Mouse (Mus musculus) right cerebral cortex, adult 18-20 months (tissue): Measurements from ENCODE around the gene Zmym1.
A peak's percentile ranks its signal among the peaks of the same experiment; 100 is the strongest.
"Not testable (repeated sequence)": the region's sequence is repeated elsewhere in the genome, so short reads cannot be mapped to it uniquely, and the experiment has no call there.

ENCODE experiments used
- DNase-seq: peaks from one replicate; pipeline ENCODE4 v3.0.0; 2022; ENCODE audit warnings: mixed read lengths

The Zmym1 gene

DNA sequence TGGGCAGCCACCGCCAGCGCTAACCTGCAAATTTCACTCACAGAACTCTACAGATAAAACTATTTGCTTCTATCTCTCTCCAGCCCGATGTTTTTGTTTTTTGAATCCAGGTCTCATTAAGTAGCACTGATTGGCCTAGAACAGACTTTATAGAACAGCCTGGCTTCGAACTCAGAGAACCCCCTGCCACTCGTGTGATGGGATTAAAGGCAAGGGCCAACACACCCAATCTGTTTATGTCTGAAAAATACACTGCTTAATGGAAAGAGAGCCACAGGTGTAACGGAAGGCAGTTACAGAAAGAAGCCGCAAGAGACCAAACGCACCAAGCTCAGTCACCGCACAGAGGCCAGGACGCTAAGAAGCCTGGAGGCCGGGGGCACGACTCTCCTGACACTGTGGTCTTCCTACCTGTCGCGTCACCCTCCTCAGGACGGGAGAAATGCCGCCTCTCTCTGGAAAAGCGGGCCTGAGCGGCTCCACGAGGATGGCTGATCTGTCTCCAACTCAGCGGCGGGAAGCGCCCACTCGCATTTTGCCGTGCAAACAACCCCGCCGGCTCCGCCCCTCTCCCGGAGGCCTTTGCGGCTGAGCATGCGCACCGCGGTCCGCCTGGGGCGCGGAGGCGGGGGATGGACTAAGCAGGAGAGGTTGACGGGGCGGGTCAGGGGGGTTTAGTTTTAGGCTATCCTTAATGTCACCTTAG, at the start of gene Zmym1:
Gene Zmym1, minus strand, starts transcription at position 568 of the 706 bp plus-strand sequence.
- DNase-seq, result peak; percentile 90

DNA sequence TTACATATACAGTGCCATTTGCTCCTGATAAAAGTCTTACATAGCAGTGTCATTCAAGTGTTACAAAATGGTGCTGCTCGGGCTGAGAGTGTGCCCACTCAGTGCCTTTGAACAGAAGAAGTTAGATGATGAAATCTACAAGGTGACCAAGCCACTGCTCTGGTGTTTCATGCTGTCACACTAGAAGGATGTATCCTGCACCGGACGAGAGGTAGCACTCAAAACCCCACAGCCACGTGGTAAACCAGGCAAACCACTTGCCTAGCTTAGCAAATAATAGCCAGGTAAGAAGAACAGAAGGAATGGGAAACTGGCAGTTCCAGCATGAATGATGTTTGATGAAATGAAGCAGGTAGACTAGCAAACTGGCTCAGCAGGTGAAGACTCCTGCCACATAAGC, 49.6 kb upstream of the Zmym1 start:
- no peak for DNase-seq

DNA sequence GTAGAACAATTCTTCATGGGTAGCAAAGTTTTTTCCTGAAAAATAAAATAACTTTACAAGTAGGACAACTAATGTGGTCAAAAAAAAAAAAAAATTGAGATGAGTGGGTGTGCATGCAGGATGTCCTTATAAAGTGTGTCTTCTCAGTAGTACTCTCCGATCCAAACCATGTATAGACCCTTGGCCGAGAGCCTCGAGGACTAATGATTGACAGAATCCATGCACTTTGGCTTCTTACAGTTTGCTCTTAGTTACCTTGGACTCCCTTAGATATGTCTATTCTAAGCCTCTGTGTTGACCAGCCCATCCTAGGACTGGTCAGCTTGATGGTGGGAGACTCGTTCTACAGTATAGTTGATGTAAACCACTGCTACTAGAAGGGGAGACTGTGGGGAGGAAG, 46.6 kb upstream of the Zmym1 start:
- DNase-seq, result no peak

DNA sequence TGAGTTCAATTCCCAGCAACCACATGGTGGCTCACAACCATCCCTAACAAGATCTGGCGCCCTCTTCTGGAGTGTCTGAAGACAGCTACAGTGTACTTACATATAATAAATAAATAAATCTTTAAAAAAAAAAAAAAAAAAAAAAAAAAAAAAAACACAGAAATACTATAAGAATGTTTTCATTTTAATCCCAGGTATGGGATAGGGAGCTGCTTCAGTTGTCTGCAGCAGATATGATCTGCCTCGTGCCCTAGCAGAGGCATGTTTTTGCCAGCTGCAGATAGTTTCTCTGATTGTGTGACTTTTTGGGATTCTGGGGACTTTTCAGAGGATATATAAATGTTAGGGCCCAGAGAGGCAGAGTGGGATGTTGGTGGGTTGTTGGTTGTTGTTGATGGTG, 38.6 kb upstream of the Zmym1 start:
- DNase-seq, result not testable (repeated sequence)

DNA sequence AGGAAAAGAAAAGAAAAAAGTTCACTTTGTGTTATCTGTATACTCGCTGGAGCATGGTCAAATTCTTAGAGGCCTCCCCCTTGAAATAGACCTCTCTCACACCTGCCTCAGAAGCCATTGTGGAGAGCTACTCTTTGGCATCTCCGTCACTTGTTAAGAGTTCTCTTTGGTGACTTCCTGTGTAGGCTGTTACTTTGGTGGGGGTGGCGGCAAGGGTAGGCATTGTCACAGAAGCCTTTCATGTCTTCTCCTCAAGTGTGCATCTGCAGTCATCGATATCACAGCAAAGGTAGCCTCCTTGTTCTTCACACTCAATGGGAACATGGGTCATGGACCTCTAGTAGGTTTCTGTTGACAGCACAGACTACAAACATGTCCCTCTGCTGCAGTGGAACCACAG, 34.1 kb upstream of the Zmym1 start:
- DNase-seq, result no peak

DNA sequence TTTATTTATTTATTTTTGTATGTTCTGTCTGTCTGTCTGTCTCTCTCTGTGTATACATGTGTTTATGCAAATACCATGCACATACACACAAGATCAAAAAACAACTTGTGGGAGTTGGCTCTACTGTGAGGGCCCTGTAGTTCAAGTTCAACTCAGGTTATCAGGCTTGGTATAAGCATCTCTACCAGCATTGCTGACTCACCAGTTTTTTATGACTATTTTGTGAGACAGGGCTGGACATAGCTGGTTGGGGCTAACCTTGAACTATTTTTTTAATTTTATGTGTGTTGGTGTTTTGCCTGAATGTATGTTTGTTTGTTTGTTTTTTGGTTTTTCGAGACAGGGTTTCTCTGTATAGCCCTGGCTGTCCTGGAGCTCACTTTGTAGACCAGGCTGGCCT, 30.2 kb upstream of the Zmym1 start:
- DNase-seq, result no peak

DNA sequence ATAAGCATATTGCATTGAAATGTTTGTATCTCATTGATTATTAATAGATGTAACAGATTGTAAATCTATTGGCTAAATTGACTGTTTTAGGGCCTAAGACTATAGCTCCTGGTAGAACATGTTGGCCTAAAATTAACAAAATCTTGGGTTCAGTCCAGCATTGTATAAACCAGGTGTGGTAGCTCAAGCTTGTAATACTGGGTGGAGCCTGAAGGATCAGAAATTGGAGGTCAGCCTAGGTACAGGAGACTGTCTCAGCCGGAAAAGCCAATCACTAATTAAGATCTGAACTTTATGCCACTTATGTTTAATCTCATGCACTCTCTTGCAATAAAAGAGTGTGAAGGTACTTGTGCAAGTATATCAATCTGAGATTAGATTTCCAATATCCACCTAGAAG, 24.8 kb upstream of the Zmym1 start:
- DNase-seq, result no peak

DNA sequence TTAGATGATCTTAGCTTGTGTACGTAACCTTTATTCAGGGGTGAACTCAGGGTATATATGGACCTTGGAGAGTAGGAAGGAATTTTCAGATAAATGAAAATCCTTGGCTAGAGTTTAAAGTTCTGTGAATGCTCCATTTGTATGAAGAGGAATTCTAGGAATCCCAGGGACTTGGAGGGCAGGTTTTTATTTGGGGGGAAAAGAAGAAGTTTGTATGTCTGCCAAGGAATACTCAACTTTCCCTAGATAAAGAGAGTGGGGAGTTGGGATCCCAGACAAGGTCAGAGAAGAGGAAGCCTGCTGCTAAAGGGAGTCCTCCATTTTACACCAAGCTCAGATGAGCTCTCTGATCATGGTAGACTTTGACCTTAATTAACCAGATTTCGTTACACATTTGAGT, 22.2 kb upstream of the Zmym1 start:
- DNase-seq, result no peak

DNA sequence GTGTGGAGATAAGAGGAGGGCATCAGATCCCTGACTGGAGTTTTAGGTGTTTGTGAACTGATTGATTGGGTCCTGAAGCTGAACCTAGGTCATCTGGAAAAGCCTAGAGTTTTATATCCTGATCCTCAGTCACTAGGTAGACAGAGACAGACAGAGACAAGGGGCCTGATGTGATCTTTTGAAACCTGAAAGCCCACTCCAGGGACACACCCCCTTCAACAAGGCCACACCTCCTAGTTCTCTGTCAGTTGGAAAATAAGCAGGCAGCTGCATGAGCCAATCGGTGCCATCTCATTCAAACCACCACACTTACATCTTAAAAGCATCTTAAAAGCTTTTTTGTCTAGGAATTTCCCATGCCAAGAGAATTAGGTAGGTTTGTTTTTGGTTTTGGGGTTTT, 19.9 kb upstream of the Zmym1 start:
- no peak for DNase-seq

DNA sequence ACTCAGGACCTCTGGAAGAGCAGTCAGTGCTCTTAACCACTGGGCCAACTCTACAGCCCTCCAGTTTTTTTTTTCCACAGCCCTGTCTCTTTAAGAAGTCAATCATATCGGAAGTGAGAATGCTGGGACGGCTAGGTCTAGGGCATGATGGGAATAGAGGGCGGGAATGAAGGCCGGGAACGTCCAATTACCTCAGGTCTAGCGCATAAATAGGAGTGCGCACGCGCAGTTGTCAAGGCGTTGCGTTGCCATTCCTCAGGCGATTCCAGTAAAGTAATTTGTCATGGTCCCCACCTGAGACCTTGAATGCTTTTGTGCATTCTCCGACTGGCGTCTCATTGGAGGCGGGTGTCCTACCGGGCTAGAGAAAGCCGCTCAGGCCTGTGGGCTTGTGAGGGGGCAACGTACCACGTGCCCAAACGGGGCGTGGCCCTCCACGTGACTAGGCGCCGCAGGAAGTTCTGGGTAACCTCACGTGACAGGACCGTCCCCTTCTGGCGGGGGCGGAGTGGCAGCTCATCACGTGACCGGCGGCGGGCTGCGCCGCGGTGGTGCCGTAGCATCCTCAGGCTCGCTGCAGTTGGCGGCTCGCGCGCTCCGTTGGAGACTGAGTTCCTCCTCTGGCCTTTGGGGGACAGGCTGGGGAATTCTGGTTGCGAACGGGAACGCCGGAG, 16.1 kb upstream of the Zmym1 start, which contains the start of gene Zmym6:
Gene Zmym6, plus strand, starts transcription at position 509 of the 674 bp plus-strand sequence.
- peak; percentile 95 for DNase-seq

DNA sequence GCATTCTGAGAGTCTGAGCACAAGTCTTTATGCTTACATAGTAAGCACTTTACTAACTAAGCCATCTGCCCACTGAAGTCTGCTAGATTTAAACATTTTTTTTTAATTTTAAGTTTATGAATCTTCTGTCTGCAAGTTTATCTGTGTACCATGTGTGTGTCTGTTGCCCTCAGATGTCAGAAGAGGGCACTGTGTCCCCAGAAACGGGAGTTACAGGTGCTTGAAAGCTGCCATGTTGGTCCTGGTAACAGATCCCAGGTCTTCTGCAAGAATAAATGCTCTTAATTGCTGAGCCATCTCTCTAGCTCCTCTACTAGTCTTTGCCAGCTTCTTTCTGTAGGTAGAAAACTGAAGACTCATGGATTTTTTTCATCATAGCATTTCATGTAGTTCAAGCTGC, 14.0 kb upstream of the Zmym1 start:
- DNase-seq, result no peak

DNA sequence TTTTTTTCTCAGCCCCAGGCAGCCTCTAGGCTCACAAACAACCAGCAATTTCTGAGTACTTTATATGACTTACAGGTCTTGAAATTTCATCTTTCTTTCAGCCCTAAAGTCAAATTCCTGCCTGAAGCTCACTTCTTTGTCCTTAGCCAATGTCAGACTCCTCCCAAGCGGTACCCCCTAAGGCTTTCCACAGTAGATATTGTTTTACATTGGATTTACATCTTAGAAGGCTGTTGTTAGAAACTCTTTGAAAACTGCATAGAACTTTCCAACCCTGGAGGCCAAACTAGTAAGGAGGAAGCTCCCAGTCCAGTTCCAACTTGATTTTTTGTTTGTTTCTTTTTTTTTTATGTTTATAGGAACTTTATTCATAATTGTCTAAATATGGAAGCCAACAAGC, 3.1 kb upstream of the Zmym1 start:
- no peak for DNase-seq

DNA sequence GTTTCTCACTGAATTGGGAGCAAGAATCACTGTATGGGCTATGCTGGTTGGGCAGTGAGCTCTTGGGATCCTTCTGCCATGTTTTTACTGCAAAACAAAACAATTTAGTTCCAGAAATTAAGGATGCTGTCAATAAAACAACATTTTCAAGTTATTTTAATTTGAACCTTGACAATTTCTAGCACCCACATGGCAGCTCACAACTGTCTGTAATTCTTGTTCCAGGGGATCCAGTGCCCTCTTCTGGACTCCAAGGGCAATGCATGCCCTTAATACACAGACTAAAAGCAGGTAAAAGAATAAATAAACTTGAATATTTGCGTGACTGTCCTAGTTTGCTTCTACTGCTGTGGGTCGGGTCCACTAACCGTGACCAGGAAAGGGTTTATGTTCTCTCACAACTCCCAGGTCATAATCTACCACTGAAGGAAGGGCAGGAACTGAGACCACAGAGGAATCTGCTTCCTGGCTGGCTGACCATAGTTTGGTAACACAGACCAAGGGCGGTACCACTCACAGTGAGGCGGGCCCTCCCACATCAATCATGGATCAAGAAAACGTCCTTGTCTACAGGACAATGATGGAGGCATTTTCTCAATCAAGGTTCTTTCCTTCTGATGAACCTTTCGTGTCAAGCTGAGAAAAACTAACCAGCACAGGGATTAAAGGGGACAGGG, 6.3 kb downstream of the Zmym1 start:
- DNase-seq, result no peak

DNA sequence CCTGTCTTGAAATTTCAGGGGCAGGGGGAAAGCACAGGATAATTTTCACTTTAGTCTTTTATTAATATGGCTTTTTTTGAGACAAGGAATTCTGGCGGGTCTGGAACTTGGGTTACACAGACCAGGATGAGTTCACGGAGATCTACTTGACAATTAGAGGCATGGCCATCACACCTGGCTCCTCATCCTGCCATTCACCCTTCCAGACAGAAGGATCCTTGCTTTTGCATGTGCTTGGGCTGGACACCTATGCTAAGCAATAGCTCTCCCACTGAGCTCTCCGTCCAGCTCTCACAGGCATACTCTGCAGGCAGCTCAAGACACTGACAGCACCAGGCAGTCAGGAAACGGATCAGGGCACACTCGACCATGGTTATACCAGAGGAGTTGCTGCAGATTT, 7.9 kb downstream of the Zmym1 start:
- no peak for DNase-seq

DNA sequence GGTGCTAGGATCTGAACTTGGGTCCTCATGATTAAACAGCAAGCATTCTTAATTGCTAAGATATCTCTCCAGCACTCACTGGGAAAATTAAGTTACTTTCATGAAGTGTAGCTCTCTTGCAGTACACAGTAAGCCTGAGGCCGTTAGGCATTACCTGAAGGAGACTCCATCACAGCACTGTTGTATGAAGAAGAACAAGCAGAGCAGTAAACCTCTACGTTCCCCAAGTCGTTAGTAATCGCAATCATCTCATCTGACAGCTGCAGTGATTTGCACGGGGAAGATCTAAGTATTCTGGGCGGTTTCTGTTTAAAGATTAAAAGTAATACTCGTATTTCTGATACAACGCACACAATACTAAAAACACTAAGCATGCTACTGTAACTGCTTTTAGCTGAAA, 9.8 kb downstream of the Zmym1 start:
- no peak for DNase-seq

DNA sequence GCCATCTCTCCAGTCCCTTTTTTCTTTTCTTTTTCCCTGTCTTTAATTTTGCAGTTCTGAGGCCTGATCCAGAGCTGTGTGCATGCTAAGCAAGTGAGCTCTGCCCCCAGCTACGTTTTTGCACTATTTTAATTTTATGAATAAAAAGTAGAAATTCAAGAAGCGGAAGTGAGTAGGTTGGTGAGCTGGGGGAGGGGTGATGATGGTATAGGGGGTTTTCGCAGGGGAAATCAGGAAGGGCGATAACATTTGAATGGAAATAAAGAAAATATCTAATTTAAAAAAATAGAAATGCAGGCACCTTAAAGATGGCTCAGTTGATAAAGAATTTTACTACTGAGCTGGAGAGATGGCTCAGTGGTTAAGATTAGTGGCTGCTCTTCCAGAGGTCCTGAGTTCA, 17.4 kb downstream of the Zmym1 start:
- DNase-seq, result no peak

DNA sequence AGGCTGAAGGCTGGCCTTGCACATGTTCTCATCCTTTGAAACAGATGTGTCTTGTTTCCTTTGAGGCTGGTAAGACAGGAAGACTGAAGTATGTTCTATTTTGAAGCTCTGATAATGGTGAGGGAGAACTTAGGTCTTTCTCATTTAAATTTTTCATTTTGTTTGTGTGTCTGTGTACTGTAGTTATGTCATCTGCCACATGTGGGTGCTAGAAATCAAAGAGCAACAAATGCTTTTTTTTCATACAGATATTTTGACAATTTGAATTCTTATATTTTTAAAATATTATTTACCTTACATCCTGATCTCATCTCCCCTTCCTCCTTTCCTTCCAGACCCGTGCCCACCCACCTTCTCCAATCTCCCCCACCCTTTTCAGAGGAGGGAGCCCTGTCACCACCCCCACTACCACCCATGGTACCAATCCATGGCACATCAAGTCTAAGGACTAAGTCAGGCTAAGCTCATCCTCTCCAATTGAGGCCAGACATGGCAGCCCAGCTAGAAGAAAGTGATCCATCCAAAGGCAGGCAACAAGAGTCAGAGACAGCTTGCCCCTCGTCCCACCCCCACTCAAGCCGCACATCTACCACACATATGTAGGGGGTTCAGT, 21.0 kb downstream of the Zmym1 start:
- DNase-seq, result no peak

DNA sequence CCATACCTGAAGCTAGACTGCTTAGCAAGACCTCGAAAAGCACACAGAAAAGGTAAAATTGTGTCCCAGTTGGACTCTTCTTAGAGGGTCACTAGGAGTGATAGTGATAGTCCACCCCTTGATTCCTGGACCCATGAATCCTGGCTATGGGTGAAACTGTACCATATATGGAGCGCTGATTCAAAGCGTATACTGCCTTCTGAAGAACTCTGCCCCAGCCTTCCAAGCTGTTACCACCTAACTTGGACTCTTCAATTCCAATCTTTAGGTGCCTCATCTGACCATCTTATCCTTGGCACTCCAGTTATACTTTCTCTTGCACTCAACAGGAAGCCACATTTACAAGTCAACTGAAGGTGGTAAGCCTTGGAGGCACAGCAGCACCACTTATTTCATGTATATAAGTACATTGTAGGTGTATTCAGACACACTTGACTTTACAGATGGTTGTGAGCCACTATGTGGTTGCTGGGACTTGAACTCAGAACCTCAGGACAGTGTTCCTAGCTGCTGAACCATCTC, 22.1 kb downstream of the Zmym1 start:
- no peak for DNase-seq

DNA sequence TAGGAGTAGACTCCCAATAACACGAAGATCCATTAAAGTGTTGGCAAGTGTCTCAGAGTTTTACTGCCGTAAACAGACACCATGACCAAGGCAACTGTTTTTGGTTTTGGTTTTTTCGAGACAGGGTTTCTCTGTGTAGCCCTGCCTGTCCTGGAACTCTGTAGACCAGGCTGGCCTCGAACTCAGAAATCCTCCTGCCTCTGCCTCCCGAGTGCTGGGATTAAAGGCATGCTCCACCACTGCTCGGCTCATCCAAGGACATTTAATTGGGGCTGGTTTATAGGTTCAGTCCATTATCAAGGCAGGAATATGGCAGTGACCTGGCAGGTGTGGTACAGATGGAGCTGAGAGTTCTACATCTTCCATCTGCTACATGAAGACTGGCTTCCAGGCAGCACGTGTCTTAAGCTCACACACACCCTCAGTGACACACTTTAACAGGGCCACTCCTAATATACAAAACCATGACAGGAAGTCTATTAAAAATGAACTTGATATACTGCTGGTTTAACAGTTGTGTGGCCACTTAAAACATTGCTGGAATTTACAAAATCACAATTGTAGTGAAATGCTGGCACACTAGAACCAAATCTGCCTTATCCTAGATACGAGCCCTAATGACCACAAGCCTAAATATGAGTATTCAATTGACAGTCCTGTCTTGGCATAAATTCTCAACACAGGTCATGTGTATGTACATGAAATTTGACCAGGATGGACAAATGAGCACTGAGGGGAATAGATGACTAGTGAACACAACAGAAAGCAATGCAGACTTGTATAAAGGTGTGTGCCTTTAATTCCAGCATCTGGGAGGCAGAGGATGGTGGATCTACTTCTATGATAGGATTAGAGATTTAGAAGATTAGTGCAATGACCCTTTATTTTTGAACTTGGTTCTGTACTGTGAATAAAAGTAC, 22.8 kb downstream of the Zmym1 start:
- DNase-seq, result no peak

DNA sequence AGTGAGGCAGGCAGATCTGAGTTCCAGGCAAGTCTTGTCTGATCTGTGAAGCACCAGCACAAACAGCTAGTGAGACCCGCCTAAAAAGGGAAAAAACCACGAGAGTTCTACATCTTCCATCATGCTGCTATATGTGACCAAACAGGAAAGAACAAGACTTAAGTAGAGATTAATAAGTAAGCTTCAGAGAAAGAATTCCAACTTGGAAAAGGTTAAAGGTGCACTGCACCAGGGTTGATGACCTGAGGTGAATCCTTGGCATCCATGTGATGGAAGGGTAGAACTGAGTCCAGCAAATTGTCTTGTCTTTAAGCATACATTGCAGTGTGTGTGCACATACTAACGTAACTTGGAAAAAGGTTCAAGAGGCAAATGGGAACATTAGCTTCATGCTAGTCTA, 23.8 kb downstream of the Zmym1 start:
- no peak for DNase-seq

DNA sequence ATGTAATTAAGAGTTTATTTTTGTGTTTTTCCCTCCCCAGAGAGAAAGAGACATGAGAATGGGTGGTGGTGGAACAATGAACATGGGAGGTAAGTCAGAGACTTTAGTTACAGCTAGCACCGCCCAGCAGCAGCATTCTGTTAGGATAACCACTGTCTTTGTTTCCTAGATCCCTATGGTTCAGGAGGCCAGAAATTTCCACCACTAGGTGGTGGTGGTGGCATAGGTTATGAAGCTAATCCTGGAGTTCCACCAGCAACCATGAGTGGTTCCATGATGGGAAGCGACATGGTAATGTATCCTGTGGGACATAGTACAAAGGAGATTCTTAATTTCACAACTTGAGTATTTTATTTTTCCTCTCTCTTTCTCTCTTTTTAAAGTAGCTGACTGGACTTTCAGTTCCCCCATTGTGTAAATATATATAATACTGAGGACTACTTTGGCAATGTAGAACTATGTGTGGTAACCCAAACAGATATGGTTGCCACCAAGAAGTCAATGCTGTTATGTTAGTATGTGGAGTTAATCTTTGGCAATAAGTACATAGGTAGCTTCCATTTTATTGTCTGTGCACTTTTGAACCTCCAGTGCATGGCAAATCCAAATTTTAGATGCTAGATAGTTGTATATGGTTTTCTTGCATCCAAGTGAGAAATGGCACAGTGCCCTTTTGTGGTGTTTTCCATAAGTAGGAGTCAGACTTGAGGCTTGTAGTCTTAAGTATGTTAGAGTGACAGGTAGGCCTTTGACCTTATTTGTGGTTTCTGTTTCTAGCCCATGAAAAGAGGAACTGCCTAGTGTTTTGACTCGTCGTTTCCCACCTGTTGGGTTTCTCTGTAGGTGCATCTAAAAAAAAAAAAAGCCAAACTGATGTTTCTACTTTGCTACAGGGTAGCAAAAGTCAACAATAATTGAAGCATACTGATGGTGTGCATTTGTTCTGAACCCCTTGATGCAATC, 33.4 kb downstream of the Zmym1 start:
- DNase-seq, result no peak
